Mouse (Mus musculus) testis, postnatal 10 days (tissue): ENCODE measurements around the gene Map2k3.

Experiments used
- DNase-seq: peaks from one replicate; pipeline ENCODE4 v3.0.0; 2021; ENCODE audit warnings: low spot score

Map2k3 gene

DNA sequence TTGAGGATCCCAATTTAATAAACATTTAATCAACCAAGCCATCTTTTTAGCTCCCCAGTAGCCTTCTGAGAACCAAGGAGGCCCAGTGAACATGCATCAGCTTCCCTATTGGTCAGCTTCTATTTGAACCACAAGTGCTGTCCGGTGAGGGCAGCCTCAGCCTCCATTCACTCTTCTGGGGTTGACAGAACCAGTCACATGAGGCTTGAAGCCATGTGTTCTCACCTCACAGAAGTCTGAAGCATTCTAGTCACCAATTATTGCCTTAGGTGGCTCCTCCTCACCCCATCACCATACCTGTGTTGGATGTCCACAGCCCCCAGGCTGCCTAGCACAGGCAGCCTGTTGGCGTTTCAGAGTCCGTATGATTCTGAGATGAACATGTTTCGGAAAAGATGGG lies 27.1 kb downstream of the Map2k3 start:
- no peak for DNase-seq

DNA sequence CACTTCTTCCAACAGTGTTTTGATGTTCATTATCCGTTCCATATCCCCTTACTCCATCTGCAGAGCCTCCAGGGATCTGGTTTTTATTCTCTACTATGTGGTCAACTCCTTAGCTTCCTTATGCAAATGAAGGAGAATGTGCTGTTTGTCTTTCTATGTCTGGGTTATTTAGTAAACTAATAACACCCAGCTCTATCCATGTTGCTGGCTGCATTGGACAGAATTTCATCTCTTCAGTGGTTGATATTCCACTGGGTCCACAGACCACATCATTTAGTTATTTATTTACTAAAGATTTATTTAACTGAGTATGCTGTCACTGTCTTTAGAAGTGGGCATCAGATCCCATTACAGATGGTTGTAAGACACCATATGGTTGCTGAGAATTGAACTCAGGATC lies 29.3 kb downstream of the Map2k3 start:
- DNase-seq: no peak

DNA sequence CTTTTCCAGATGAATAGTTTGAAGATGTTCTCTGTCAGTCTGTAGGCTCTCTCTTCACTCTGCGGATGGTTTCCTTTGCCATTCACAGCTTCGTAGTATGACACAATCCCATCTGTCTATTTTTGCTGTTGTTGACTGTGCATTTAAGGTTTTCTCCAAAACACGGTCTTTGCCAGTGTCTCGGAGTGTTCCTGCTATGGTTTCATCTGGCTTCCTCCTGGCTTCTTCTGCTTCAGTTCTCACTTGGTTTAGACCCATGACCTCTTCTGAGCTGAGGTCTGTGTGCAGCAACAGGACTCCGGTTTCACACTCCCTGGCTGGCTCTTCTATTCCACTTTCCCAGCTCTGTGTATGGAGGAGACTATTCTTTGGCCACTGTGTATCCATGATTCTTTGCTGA lies 30.9 kb downstream of the Map2k3 start:
- no peak for DNase-seq

DNA sequence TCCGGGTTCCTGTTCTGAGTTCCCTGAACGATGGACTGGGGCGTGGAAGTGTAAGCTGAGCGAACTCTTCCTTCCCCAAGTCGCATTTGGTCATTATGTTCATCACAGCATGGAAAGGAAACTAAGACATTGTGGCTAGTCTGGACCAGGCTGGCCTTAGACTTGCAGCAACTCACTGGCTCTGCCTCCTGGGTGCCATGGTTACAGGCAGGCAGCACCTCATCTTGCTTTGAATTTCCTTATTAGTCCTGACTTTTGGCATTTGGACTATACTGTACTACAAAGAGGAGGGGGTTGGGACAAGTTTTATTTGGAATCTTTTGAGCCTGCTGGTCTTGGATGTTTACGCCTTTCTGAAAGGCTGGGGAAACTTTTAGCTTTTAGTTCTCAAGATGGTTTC lies 35.1 kb downstream of the Map2k3 start:
- no peak for DNase-seq

DNA sequence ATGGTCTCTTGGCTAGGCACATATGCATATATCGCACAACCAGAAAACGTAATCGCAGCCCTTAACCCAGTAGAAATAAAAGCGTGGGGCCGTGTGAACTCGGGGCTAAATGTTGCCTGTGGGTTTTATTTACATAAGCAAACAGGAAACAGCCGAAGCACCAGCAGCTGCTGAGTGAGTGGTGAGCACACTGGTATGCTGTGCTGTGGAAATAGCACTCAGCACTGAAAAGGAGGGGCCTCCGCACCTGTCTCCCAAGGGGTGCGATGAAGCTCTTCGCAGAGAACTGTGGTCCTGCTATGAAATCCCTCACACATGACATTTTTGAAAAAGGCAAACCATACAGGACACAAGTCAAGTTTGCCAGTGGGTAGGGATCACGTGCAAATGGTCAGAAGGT lies 43.3 kb downstream of the Map2k3 start:
- no peak for DNase-seq

DNA sequence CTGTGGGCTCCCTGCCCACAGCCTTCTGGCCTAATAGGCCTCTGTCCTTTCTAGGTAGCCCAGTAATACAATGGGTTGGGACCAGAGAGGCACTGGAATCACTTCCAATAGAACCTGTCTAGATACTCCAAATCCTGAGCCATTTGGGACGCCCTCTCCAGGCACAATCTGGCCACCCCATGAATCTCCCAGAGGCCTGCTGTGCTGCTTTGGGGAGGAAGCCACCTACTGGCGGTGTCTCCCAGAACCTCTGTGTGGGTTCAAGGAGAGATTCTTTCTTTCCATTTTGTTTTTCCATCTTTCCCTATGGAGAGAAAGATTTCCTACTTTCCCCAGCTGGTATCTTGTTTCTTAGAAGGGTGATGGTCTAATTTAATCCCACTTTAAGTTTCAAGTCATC lies 44.4 kb downstream of the Map2k3 start:
- DNase-seq: no peak

DNA sequence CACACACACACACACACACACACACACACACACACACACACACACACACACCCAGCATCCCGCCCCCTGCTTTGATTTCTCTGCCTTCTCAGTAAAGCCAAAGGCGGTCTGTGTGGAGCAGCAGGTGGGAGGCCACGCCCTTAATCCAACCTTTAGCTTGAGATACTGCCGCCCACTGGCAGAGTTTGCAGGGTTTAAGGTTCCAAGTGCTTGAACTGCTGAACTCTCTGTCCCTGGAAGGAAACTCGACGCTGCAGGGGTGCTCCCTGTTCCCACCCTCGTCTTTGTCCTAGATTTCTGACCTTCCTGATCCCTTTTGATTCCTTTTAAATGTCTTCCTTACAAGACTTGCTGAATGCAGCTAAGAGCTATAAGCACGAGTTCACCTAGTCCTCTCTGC lies 44.9 kb downstream of the Map2k3 start:
- no peak for DNase-seq

DNA sequence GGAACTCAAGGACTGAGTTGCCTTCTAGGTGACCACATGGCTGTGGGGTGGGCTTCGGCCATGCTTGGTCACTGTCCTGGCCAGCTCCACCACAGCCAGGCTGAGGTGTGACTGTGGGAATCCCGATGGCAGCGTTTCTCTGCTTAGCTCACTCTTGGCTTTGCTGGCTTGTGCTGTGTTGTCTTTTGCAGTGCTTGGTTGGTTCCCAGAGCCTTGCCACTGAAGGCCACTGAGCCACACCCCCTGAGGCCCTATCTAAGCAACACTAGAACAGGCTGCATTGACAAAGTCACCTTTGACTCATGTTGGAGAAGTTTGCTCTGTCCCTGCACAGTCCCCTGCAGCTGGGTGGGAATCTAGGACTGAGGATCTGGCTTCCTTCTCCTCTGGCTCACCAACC lies 45.3 kb downstream of the Map2k3 start:
- no peak for DNase-seq

DNA sequence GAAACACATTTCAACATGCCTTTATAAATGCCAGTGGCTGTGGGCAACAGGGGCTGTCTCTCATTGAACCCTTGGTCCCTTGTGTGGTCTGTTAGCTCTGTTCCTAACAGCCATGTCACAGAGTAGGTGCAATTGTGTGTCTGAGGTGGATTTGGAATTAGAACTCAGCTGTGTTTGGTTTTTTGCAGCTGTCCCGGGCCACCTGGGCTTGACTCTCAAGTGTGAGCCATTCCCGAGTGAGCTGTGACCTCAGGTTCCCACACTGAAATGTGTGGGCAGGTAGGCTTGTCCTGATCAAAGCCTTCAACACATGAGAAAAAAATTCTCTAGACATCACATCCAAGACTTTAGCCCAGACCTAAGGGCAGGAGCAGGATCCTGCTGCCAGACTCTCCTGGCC lies 46.8 kb downstream of the Map2k3 start:
- DNase-seq: no peak

DNA sequence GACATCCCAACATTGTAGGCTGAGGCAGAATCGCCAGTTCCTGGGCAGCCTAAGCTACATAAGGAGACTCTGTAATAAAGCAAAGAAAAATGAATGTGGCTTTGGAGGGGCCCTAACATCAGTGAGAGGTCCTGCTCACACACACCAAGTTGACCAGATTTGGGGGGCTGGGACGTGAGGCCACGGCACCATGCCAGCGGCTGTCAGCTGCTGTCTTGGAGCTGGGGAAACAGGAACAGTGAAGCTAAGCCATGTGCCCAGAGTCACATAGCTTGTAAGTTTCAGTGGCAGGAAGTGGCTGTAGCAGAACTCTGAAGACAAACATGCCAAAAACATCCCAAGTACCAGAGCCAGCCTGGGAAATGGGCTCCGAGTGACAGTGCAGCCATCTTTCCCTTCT lies 48.0 kb downstream of the Map2k3 start:
- peak; percentile 36 for DNase-seq

DNA sequence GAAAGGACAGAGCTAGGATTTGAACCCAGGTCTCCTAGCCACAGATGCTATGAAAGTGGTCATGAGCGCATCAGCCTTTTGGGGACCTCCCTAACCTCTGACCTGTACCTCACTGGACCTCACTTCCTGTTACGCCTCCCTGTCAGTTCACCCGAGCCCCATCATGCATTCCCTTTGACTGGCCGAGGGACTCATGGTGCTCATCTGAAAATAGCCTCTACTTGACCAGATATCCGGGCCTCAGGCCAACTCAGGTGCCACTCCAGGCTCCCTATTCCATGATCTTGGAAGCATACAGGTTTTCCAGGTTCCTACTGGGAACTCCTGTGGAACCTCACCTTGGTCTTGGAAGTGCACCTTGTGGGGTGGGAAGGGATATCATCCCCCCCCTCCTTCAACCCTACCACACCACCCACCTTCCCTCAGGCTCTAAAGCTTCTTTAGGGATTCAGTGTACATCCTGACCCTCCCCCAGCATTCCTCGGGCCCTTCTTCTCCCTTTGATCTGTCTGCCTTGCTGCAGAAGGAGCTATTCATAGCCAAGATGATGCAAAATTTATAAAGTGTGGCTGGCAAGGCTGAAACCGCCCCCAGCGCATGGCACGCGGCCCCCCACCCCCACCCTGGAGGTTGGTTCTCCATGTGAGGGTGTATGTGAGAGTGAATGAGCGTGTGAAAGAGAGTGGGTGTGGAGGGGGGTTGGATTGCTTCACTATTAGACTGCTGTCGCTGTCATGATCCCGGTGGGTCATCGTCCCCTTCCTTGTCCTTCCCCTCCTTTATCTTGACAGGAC lies 50.1 kb downstream of the Map2k3 start:
- peak; percentile 32 for DNase-seq

DNA sequence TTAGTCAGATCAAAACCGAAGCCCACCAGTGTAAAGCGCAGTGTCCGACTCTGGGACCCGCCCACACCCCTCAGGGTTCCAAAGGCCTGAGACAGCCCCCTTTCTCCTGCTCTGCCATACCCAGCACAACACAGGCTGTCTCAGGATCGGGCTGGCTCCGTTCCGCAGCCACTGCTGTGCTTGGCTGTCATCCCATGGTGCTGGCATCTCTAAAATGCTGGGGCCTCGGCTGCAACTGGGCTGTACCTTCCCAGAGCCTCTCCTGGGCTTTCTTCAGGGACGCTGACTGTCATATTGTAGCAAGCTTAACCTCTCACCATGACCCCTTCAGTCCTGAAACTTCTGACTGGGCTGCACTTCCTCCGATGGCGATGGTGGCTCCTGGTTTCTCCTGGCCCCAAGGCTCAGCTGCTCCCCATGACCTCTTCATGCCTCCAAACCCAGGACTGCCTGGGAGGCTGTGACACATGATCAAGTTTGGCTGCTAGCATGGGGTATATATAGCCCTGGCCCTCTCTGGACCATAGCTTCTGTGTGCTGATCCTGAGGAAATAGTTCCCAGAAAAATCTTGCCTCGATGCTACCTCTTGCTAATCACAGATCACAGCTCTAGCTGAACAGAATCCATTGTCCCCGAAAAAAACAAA lies 53.2 kb downstream of the Map2k3 start:
- peak; percentile 39 for DNase-seq

DNA sequence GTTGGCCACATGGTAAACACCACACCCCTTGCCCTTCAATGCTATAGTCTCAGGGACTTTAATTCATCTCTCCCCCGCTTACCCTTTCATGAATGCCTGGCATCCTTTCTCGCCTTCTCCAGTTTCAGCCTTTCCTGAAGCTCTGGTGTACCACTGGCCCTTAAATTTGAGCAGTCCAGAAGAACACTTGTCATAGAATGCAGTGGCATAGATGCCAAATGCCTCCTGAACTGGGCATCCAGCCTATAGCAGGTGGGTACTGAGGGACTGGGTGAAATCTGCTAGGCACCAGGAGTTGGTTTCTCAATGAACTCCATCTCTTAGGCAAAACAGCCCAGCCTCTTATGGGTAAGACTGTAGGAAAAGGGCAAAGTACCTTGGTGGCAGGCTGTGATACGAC lies 58.6 kb downstream of the Map2k3 start:
- no peak for DNase-seq
